Mouse (Mus musculus): ENCODE measurements at regions not wholly inside any gene's neighbourhood (a gene's known extent, or its start where the extent isn't known, plus 50 kb on each side); places are given as distances from the start of the nearest gene placed in this dataset.

- in situ Hi-C loops (cut with MboI, MseI) = no loop called here
These were observed 60.9 kb downstream of the Psmg1 start for GRCm38 (mm10) chr16:95929700-95930435.

DNA sequence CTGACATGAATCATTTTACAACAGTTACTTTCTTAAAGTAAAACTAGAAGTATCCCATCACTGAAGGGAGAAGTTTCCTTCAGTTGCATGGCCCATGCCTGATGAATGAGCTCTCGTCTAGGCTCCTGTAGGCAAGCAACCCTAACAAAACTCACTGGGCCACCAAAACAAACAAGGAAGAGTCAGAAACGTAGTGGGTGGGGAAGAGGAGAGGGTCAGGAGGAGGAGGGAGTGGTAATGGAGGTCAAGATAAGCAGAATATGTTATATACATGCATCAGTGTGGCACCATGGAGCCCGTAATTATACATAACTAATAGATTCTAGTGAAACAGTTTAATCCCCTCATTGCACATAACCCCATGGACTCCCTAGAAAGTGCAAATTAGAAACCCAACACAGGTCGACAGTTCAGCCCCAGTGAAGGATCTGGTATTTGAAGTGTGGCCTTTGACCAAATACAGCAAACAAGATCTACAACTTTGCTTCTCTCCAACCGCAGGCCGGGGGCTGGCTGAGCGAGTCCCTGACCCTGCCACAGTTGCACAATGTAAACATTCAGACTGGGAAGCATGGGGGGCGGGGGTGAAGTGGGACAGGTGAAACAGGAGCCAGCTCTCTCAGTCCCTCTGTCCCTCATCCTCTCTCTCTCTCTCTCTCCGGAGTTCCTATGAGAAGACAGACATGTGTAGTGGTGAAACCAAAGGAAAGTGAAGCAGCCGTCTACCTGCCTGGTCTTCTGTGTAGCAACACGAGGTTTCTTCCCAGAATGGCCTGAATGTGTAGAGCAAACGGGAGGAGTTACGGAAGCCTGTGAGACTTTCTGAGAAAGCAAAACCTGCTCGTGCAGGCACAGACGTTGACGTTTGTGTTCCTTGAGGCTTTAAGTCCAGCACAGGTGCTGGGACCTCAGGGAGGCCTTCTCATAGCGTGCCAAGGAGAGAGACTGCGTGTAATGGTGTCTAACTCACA, 62.2 kb downstream of the Psmg1 start:
- in situ Hi-C loops (cut with MboI, MseI) = no loop called here

DNA sequence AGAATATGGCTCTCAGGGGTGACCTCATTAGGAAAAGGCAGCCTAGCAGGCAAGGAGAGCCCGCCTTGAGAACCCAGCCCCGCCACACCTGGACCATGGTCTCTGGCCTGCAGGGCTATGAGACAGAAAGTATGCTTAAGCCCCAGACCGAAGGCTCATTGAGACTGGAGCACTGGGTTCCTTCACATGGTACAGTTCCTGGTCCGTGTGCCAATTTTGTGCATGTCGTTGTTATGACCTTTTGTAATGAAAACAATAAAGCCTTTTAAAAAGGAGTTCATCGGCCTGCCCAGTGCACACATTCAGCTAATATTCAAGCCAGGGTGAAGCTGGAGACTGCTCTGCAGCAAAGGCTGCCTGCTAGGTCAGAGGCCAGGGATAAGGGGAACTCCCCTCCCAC, 64.2 kb downstream of the Psmg1 start:
- in situ Hi-C loops (cut with MboI, MseI) = no loop called here

GRCm38 (mm10) chr16:95924716-95925115, 66.0 kb downstream of the Psmg1 start:
- in situ Hi-C loops (cut with MboI, MseI) = no loop called here

DNA sequence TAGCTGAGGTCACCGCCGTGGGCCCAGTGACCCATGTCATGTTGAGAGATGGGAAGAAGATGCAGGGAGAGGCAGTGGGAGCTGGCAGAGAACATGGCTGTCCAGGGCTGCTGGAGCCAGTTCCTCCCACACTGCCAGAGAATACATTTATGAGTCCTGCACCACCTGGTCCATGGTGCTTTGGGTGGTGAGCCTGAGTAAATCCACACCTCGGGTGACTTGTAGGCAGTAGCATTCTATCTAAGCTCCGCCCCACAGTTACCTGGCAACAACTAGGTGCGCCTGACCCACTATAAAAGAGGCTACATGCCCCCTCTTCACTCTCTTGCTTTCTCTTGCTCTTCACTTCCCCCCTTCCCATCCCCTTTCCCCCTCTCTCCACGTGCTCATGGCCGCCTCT, 66.8 kb downstream of the Psmg1 start:
- in situ Hi-C loops (cut with MboI, MseI) = no loop called here

GRCm38 (mm10) chr16:95922369-95922934, 68.3 kb downstream of the Psmg1 start:
- in situ Hi-C loops (cut with MboI, MseI) = no loop called here

DNA sequence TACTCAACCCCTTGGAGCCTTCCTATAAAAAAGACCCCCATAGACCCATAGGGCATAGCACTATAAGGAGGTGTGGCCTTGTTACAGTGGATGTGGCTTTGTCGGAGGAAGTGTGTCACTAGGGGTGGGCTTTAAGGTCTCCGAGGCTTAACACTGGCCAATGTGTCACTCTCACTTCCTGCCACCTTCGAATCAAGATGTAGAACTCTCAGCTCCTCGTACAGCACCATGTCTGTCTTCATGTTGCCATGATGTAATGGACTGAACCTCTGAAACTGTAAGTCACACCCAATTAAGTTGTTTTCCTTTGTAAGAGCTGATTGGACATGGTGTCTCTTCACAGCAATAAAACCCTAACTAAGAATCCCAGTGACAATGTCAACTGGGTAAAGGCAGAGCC, 69.6 kb downstream of the Psmg1 start:
- in situ Hi-C loops (cut with MboI, MseI) = no loop called here

DNA sequence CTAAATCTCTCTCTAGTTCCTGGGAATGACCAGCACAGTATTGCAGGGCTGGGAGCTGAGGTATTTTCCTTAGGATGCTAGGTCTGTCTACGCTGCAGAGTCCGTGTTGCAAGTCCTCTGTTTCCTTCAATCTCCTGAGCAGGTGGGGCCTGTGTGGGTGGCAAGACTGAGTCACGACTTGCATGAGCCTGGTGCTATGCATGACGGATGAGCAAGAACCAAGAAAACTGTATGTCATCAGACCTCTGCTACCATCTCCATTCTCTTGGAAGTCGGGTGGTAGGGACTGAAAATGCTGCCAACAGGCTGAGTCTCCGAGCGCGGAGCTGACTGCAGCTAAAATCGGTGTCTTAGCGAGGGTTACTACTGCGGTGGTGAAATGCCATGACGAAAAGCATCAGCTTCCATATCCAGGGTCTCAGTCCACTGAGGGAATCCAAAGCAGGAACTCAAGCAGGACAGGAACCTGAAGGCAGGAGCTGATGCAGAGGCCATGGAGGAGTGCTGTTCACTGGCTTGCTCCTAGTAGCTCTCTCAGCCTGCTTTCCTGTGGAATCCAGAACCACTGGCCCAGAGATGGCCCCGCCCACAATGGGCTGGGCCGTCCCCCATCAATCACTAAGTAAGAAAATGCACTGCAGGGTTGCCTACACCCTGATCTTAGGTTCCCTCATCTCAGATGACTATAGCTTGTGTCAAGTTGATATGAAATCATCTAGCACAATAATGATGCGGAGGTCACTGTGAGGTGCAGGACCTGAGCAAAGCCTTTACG, 71.9 kb downstream of the Psmg1 start:
- in situ Hi-C loops (cut with MboI, MseI) = no loop called here

GRCm38 (mm10) chr16:95917635-95918407, 72.9 kb downstream of the Psmg1 start:
- in situ Hi-C loops (cut with MboI, MseI) = no loop called here

DNA sequence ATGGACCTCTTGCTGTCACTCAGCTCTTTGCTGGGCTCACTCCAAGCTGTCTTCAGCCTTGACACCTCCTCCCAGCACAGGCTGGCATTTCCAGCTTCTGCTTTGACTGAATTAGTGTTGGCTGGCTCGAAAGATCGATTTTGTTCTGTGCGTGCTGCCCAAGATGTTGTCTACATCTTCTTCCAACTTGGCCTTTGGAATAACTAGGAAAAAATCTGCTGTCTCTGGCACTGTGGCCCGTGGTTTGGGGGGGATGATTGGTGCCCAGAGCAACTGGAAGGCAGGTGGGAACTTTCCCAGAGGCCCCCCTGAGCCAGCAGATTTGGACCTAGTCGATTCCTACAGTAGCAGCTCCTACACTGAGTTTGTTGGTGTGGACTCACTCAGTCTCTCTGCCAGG, 76.9 kb downstream of the Psmg1 start:
- in situ Hi-C loops (cut with MboI, MseI) = no loop called here

DNA sequence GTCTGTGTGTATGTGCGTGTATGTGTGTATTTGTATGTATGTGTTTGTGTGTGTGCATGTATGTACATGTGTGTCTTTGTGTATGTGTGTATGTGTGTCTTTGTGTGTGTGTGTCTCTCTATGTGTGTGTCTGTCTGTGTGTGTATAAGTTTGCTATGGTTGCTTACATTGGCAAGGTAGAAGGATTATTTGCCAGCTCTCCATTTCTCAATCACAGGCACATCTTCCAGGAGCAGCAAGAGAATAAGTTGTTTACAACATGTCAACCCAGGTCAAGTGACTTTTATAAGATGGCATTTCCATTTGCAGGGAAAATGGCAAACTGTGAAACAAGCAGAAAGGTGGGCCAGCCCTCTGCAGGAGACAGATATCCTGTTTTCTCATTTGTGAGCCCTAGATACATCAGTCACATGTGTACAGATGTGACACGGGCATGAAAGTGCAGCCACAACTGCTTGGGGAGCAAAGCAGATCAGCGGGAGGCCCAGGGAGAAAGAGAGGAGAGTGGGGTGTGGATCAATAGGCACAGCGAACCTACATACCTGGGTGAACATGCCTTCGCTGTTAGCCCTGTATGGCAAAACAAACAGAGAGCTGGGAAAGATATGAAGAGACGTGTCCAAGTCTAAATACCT, 86.1 kb downstream of the Psmg1 start:
- in situ Hi-C loops (cut with MboI, MseI) = loop anchor here (5.0 kb wide), 1 partner anchor 77 kb away; no protein-coding TSS in a partner anchor

DNA sequence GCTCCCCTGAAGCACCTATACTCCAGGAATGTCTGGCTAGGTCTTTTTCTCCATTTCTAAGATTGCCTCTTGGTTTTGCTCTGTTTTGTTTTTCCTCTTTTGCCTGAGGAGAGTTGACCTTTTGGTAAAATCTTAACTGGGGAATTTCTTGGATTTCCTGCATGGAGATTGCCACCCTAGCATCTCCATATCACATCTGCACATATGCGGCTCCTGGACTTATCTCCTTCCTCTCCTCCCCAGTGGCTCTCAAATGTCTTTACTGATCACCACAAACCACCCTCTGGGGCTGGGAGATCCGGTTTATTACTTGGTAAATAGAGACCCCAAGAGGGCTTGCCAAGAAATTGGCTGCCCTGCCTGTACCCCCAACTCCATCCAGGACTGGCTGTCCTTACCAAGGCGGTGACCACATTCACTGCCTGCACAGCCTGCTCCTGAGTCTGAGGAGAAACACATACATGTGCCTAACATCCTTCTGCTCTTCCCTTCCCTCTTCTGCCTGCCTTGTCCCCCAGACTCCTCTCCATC, 87.3 kb downstream of the Psmg1 start:
- in situ Hi-C loops (cut with MboI, MseI) = loop anchor here (5.0 kb wide), 1 partner anchor 76 kb away; no protein-coding TSS in a partner anchor

- in situ Hi-C loops (cut with MboI, MseI) = loop anchor here (5.0 kb wide), 1 partner anchor 75 kb away; no protein-coding TSS in a partner anchor
These were observed 88.6 kb downstream of the Psmg1 start for GRCm38 (mm10) chr16:95902177-95902576.

- in situ Hi-C loops (cut with MboI, MseI) = loop anchor here (5.0 kb wide), 1 partner anchor 74 kb away; no protein-coding TSS in a partner anchor
These were observed 89.4 kb downstream of the Psmg1 start for GRCm38 (mm10) chr16:95901388-95901787.

GRCm38 (mm10) chr16:95900181-95900580, 90.6 kb downstream of the Psmg1 start:
- in situ Hi-C loops (cut with MboI, MseI) = loop anchor here (5.0 kb wide), 1 partner anchor 73 kb away; no protein-coding TSS in a partner anchor

DNA sequence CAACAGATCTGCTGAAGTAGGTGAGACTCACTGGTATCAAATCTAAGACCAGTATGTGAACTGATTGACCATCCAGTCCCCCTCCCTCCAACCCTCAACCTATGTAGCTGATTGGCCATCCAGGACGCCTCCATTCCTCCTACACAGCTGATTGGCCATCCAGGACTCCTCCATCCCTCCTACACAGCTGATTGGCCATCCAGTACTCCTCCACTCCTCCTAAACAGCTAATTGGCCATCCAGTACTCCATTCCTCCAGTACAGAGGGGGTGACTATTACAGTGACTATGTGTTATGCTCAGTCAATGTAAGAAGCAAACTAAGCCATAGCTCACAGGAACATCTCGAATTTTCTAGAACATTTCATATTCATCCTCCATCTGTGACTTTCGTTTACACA, 91.1 kb downstream of the Psmg1 start:
- in situ Hi-C loops (cut with MboI, MseI) = loop anchor here (5.0 kb wide), 1 partner anchor 72 kb away; no protein-coding TSS in a partner anchor

DNA sequence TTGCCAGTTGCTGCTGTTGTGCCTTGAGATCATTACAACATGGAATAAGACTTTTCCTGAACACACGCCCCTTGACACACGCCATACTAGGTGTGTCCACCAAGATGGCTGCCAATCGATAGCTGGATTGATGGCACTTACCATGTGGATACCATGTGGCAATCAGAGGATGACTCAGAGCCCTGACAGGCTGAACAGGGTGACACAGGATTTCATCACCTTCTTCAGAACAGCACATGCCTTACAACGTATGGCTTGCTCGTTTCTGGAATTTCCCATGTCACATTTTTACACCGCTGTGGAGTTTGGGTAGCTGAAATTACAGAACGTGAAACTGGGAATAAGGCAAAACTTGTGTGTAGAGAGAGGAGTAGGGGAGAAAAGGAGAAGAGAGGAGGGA, 92.9 kb downstream of the Psmg1 start:
- in situ Hi-C loops (cut with MboI, MseI) = no loop called here

GRCm38 (mm10) chr16:95896126-95896525, 94.6 kb downstream of the Psmg1 start:
- in situ Hi-C loops (cut with MboI, MseI) = no loop called here

DNA sequence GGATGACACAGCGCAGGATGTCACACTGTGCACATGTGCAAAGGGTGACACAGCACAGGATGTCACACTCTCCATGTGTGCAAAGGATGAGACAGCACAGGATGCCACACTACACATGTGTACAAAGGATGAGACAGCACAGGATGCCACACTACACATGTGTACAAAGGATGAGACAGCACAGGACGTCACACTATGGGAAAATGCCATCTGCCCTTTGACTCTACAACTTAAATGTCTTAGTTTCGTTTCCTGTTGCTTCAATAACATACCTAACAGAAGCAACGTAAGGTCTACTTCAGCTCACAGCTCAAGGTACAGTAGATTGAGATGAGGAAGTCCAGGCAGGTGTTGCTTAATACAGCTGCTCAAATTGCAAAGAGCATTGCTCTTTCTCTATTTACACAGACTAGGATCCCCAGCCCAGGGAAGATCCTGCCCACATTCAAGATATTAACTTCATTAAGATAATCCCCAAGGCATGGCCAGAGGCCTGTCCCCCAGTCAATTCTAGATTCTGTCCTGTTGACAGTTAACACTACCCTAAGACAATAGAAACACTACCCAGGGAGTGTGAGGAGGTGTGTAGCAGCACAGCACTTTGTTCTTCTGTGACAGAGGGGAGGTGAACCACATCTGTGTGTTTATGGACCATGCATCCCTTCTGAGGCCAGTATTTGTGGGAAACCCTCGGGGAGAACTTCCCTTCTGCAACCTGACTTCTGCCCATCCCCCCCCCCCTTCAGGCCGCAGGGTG, 97.0 kb downstream of the Psmg1 start:
- in situ Hi-C loops (cut with MboI, MseI) = no loop called here

Data from T-helper 1 cell (primary cell).